9 mouse cellular contexts compared by ENCODE assay signal in genomic region chr10:56468537-56468936, GRCm38 (mm10).
DNase-seq lines count a peak whose midpoint lies in the region; ATAC-seq and TF ChIP-seq lines count a peak whose summit lies in the region.
"Had no signal": no experiment of that assay in that cellular context is flagged by ENCODE, and none has a peak within 500 bp of the region (broad histone marks: within the 10 kb centered on the region; RNA-seq: fewer than 3 reads in every experiment).

No protein-coding gene starts in this region.

- no peak for TF ChIP-seq POLR2A in heart, adult 2 months (IDR thresholded peaks at IDR 0.05; ENCODE audit: insufficient read depth, low read depth, low read length)

- 75% methylated on average over 6 of the region's 6 CpGs for WGBS in neural tube, embryonic 13.5 days
- WGBS in neural tube, embryonic 15.5 days = 84% methylated on average over 6 of the region's 6 CpGs
- 5% methylated on average over 6 of the region's 6 CpGs for WGBS in heart, adult 2 months
- WGBS in kidney, embryonic 16.5 days = 11% methylated on average over 6 of the region's 6 CpGs
- 56% methylated on average over 6 of the region's 6 CpGs for WGBS in hindbrain, embryonic 12.5 days

- no peaks in the 10 kb centered on the region for H3K4me1 ChIP-seq in neural tube, embryonic 13.5 days (replicated peaks)
- no peaks in the 10 kb centered on the region for H3K4me1 ChIP-seq in neural tube, embryonic 15.5 days
- H3K4me1 ChIP-seq in heart, adult 2 months (ENCODE audit: control insufficient read depth, insufficient read depth, low read length) = peaks cover 3% of the 10 kb centered on the region
- H3K4me1 ChIP-seq in kidney, embryonic 16.5 days (ENCODE audit: insufficient read depth, low read length) = peaks cover 6% of the 10 kb centered on the region
- H3K4me1 ChIP-seq in hindbrain, embryonic 12.5 days = no peaks in the 10 kb centered on the region
- H3K4me1 ChIP-seq: liver, embryonic 12.5 days had no signal

- ATAC-seq in neural tube, embryonic 13.5 days (ENCODE audit: low read depth) = no peak
- no peak for ATAC-seq in neural tube, embryonic 15.5 days (ENCODE audit: low FRiP score)
- ATAC-seq in kidney, embryonic 16.5 days (ENCODE audit: low FRiP score, low TSS enrichment) = peak; percentile 35; the same call in 1 of the 2 replicates
- no peak for ATAC-seq in hindbrain, embryonic 12.5 days (ENCODE audit: low FRiP score)
- ATAC-seq: liver, embryonic 12.5 days had no signal

- H3K9ac ChIP-seq in neural tube, embryonic 13.5 days = no peak overlapping the region
- H3K9ac ChIP-seq in neural tube, embryonic 15.5 days (replicated peaks) = no peak overlapping the region
- no peak overlapping the region; the same call in 1 of the 2 replicates for H3K9ac ChIP-seq in heart, adult 2 months (ENCODE audit: low read depth, low read length)
- peak overlapping the region; percentile 58; the same call in 1 of the 2 replicates for H3K9ac ChIP-seq in kidney, embryonic 16.5 days (replicated peaks; ENCODE audit: low read length)
- no peak overlapping the region for H3K9ac ChIP-seq in hindbrain, embryonic 12.5 days
- H3K9ac ChIP-seq: liver, embryonic 12.5 days had no signal

- intact Hi-C loops in heart, adult 2 months (cut with DNase I) = loop anchor here (5.0 to 10.0 kb wide), 2 partner anchors 76 to 126 kb away; no protein-coding TSS in a partner anchor

- no peak for TF ChIP-seq CTCF in heart, adult 2 months (IDR thresholded peaks at IDR 0.05)

- no peaks in the 10 kb centered on the region for H3K79me2 ChIP-seq in heart, adult 2 months (replicated peaks; ENCODE audit: control insufficient read depth, insufficient read depth, low read length)

- no peaks in the 10 kb centered on the region for H3K36me3 ChIP-seq in neural tube, embryonic 13.5 days
- no peaks in the 10 kb centered on the region for H3K36me3 ChIP-seq in neural tube, embryonic 15.5 days
- 0 out of 2 replicates have a peak, but pooled peaks cover 2% of the 10 kb centered on the region for H3K36me3 ChIP-seq in heart, adult 2 months (ENCODE audit: control insufficient read depth, insufficient read depth, low read length)
- H3K36me3 ChIP-seq in kidney, embryonic 16.5 days (ENCODE audit: insufficient read depth, low read length) = no peaks in the 10 kb centered on the region
- H3K36me3 ChIP-seq in hindbrain, embryonic 12.5 days = no peaks in the 10 kb centered on the region
- H3K36me3 ChIP-seq: liver, embryonic 12.5 days had no signal

- 0 out of 2 replicates have a peak overlapping the region, but pooled peaks have one; percentile 7 for H3K4me2 ChIP-seq in neural tube, embryonic 13.5 days
- H3K4me2 ChIP-seq in neural tube, embryonic 15.5 days = no peak overlapping the region
- peak overlapping the region; percentile 62 for H3K4me2 ChIP-seq in kidney, embryonic 16.5 days (replicated peaks; ENCODE audit: low read depth, low read length)
- H3K4me2 ChIP-seq in hindbrain, embryonic 12.5 days (replicated peaks) = no peak overlapping the region
- H3K4me2 ChIP-seq: liver, embryonic 12.5 days had no signal

- H3K4me3 ChIP-seq in neural tube, embryonic 13.5 days = no peak overlapping the region
- no peak overlapping the region for H3K4me3 ChIP-seq in neural tube, embryonic 15.5 days (replicated peaks)
- H3K4me3 ChIP-seq in heart, adult 2 months = peak overlapping the region; percentile 49
- H3K4me3 ChIP-seq in kidney, embryonic 16.5 days (ENCODE audit: low read length) = peak overlapping the region; percentile 44
- no peak overlapping the region for H3K4me3 ChIP-seq in hindbrain, embryonic 12.5 days
- H3K4me3 ChIP-seq: liver, embryonic 12.5 days had no signal

- no peak for TF ChIP-seq EP300 in heart, adult 2 months (IDR thresholded peaks at IDR 0.05; ENCODE audit: insufficient read depth, low read depth, low read length)

- H3K9me3 ChIP-seq in neural tube, embryonic 13.5 days = no peaks in the 10 kb centered on the region
- H3K9me3 ChIP-seq in neural tube, embryonic 15.5 days (replicated peaks) = no peaks in the 10 kb centered on the region
- H3K9me3 ChIP-seq in kidney, embryonic 16.5 days (ENCODE audit: low read length) = no peaks in the 10 kb centered on the region
- H3K9me3 ChIP-seq in hindbrain, embryonic 12.5 days (replicated peaks) = no peaks in the 10 kb centered on the region
- H3K9me3 ChIP-seq: liver, embryonic 12.5 days had no signal

- no peak overlapping the region for H3K27ac ChIP-seq in neural tube, embryonic 13.5 days (replicated peaks)
- no peak overlapping the region for H3K27ac ChIP-seq in neural tube, embryonic 15.5 days (replicated peaks)
- H3K27ac ChIP-seq in heart, adult 2 months = peak overlapping the region; percentile 77
- peak overlapping the region; percentile 84 for H3K27ac ChIP-seq in kidney, embryonic 16.5 days (ENCODE audit: low read length)
- H3K27ac ChIP-seq in hindbrain, embryonic 12.5 days = no peak overlapping the region
- H3K27ac ChIP-seq: liver, embryonic 12.5 days had no signal

- H3K27me3 ChIP-seq in neural tube, embryonic 13.5 days = no peaks in the 10 kb centered on the region
- no peaks in the 10 kb centered on the region for H3K27me3 ChIP-seq in neural tube, embryonic 15.5 days (replicated peaks)
- H3K27me3 ChIP-seq in heart, adult 2 months (ENCODE audit: control insufficient read depth, insufficient read depth, low read length) = no peaks in the 10 kb centered on the region
- no peaks in the 10 kb centered on the region for H3K27me3 ChIP-seq in kidney, embryonic 16.5 days (ENCODE audit: insufficient read depth, low read length)
- no peaks in the 10 kb centered on the region for H3K27me3 ChIP-seq in hindbrain, embryonic 12.5 days
- H3K27me3 ChIP-seq: liver, embryonic 12.5 days had no signal

- peak; percentile 25 to 34 for DNase-seq in heart, adult 2 months
- no peak for DNase-seq in right cerebral cortex, postnatal 4 days
- DNase-seq in cerebellum, adult 8-10 months = no peak
- DNase-seq: retina, postnatal 1 day had no signal

Comparison
In these comparisons a context has a peak if more than half of its experiments do, and no peak if none do; other contexts are left out.
1. H3K4me2 ChIP-seq: peak in neural tube, embryonic 13.5 days (single experiment) and kidney, embryonic 16.5 days (single experiment); none in neural tube, embryonic 15.5 days (single experiment) and hindbrain, embryonic 12.5 days (single experiment).
2. H3K27ac ChIP-seq: peak in heart, adult 2 months (single experiment) and kidney, embryonic 16.5 days (single experiment); none in neural tube, embryonic 13.5 days (single experiment), neural tube, embryonic 15.5 days (single experiment) and hindbrain, embryonic 12.5 days (single experiment).
3. H3K4me3 ChIP-seq: peak in heart, adult 2 months (single experiment) and kidney, embryonic 16.5 days (single experiment); none in neural tube, embryonic 13.5 days (single experiment), neural tube, embryonic 15.5 days (single experiment) and hindbrain, embryonic 12.5 days (single experiment).
4. DNase-seq: peak in heart, adult 2 months (2 of 2); none in right cerebral cortex, postnatal 4 days (single experiment) and cerebellum, adult 8-10 months (single experiment).